Mouse (Mus musculus) cerebellum, postnatal 14 days (tissue): Measurements from ENCODE around the gene Hexb.

ENCODE experiments used
- DNase-seq, 2 experiments: peaks; one replicate each; pipeline ENCODE4 v3.0.0; 2021; ENCODE audit warnings: mixed read lengths in 2 of 2

Gene Hexb

GRCm38 (mm10) chr13:97197932-97198562 is at the start of gene Hexb:
TSS of gene Hexb (minus strand) at chr13:97198357.
- DNase-seq, result peak; percentile 83 to 84

GRCm38 (mm10) chr13:97247754-97248153 is 49.6 kb upstream of the Hexb start:
- DNase-seq, result no peak

GRCm38 (mm10) chr13:97246217-97246616 is 48.1 kb upstream of the Hexb start:
- DNase-seq, result peak; percentile 48 to 57

GRCm38 (mm10) chr13:97245157-97245556 is 47.0 kb upstream of the Hexb start:
- DNase-seq, result no peak

- no peak for DNase-seq
Observed at GRCm38 (mm10) chr13:97244712-97245105, 46.6 kb upstream of the Hexb start.

- no peak for DNase-seq
Observed at GRCm38 (mm10) chr13:97243962-97244711, 46.0 kb upstream of the Hexb start.

- no peak for DNase-seq
Observed at GRCm38 (mm10) chr13:97242716-97243115, 44.6 kb upstream of the Hexb start.

- DNase-seq, result no peak
Observed at GRCm38 (mm10) chr13:97241787-97242280, 43.7 kb upstream of the Hexb start.

- peak; percentile 72 for DNase-seq
Observed at GRCm38 (mm10) chr13:97240965-97241786, 43.0 kb upstream of the Hexb start, which contains the start of gene Enc1. TSS of gene Enc1 (plus strand) at chr13:97241105.

- peak; percentile 62 to 70 for DNase-seq
Observed at GRCm38 (mm10) chr13:97240279-97240964, 42.3 kb upstream of the Hexb start.

GRCm38 (mm10) chr13:97239343-97240180 is 41.4 kb upstream of the Hexb start:
- peak; percentile 51 to 62 for DNase-seq

- DNase-seq, result no peak
Observed at GRCm38 (mm10) chr13:97238181-97238981, 40.2 kb upstream of the Hexb start.

GRCm38 (mm10) chr13:97237700-97238099 is 39.5 kb upstream of the Hexb start:
- DNase-seq, result peak in 1 of 2 experiments; percentile 37

- DNase-seq, result peak; percentile 10 to 35
Observed at GRCm38 (mm10) chr13:97235911-97236310, 37.8 kb upstream of the Hexb start.

GRCm38 (mm10) chr13:97234785-97235417 is 36.7 kb upstream of the Hexb start:
- DNase-seq, result peak; percentile 89 to 92

GRCm38 (mm10) chr13:97233092-97233491 is 34.9 kb upstream of the Hexb start:
- DNase-seq, result peak in 1 of 2 experiments; percentile 12

- DNase-seq, result no peak
Observed at GRCm38 (mm10) chr13:97230101-97230500, 31.9 kb upstream of the Hexb start.

- DNase-seq, result no peak
Observed at GRCm38 (mm10) chr13:97227795-97228194, 29.6 kb upstream of the Hexb start.

GRCm38 (mm10) chr13:97225130-97225529 is 27.0 kb upstream of the Hexb start:
- no peak for DNase-seq

- DNase-seq, result no peak
Observed at GRCm38 (mm10) chr13:97224341-97224982, 26.3 kb upstream of the Hexb start.
